Mouse (Mus musculus) limb, embryonic 15.5 days (tissue): ENCODE results near the gene Sox5. TPM values are rescaled to one million over a fixed set of nuclear protein-coding genes. Genes with fewer than 3 reads are reported as not detected.

ENCODE experiments used
- ATAC-seq: fragments of 200-750 bp; cut with Nextera tagmentation; 2 replicates; pipeline ENCODE4 v1.8.0; 2017; ENCODE audit warnings: low read depth, moderate TSS enrichment; ENCODE audit not compliant: insufficient number of reproducible peaks, low FRiP score, low TSS enrichment
- H3K27ac ChIP-seq: fragments of 300-500 bp; sonication (generic); 2 replicates; pipeline ENCODE4 v1.5.1; 2015; ENCODE audit warnings: moderate library complexity, mild to moderate bottlenecking, inconsistent platforms
- H3K27me3 ChIP-seq: fragments of 300-500 bp; sonication (generic); 2 replicates; pipeline ENCODE4 v1.6.1; 2015; ENCODE audit warnings: inconsistent platforms
- H3K36me3 ChIP-seq: fragments of 300-500 bp; sonication (generic); 2 replicates; pipeline ENCODE4 v1.6.1; 2015; ENCODE audit warnings: inconsistent platforms
- H3K4me1 ChIP-seq: fragments of 300-500 bp; sonication (generic); 2 replicates; pipeline ENCODE4 v1.6.1; 2015; ENCODE audit warnings: inconsistent platforms
- H3K4me2 ChIP-seq: fragments of 300-500 bp; sonication (generic); 2 replicates; pipeline ENCODE4 v1.6.1; 2015; ENCODE audit warnings: mild to moderate bottlenecking, inconsistent platforms
- H3K4me3 ChIP-seq: fragments of 300-500 bp; sonication (generic); 2 replicates; pipeline ENCODE4 v1.5.1; 2015; ENCODE audit warnings: mild to moderate bottlenecking, inconsistent platforms
- H3K9ac ChIP-seq: fragments of 300-500 bp; sonication (generic); 2 replicates; pipeline ENCODE4 v1.6.1; 2015; ENCODE audit warnings: inconsistent platforms
- H3K9me3 ChIP-seq: fragments of 300-500 bp; sonication (generic); 2 replicates; pipeline ENCODE4 v1.6.1; 2016; ENCODE audit warnings: inconsistent platforms
- WGBS: fragments of 180-500 bp; shearing (Covaris S2); methylation state at CpG from one replicate; pipeline ENCODE4 v1.1.7; 2015; 5-methylcytosine and 5-hydroxymethylcytosine counted together
- polyA plus RNA-seq: library from polyadenylated mRNA; unstranded; fragments of >200 nt; fragmentation: Nextera tagmentation; extraction: Ambion mirVana; gene quantifications from 2 replicates; pipeline ENCODE4 v1.2.1, GENCODE M21; 2015

Gene Sox5
- polyA plus RNA-seq, 1 experiment from 2014 or later: 36.0 TPM

GRCm38 (mm10) chr6:144322297-144323047 lies 459.3 kb downstream of the Sox5 start:
- H3K36me3 ChIP-seq: no peaks in the 10 kb centered on the region
- H3K4me3 ChIP-seq: no peak overlapping the region
- H3K27me3 ChIP-seq: no peaks in the 10 kb centered on the region
- WGBS: 93% methylated on average over 13 of the region's 13 CpGs
- H3K9me3 ChIP-seq: no peaks in the 10 kb centered on the region
- no peak overlapping the region for H3K27ac ChIP-seq
- no peak overlapping the region for H3K4me2 ChIP-seq
- H3K9ac ChIP-seq: no peak overlapping the region
- peaks cover 4% of the 10 kb centered on the region; the same call in 1 of the 2 replicates for H3K4me1 ChIP-seq
- ATAC-seq: no peak

- no peak overlapping the region for H3K4me3 ChIP-seq
- H3K4me1 ChIP-seq: no peaks in the 10 kb centered on the region
- no peak overlapping the region for H3K9ac ChIP-seq
- H3K9me3 ChIP-seq: no peaks in the 10 kb centered on the region
- H3K4me2 ChIP-seq: no peak overlapping the region
- H3K27me3 ChIP-seq: no peaks in the 10 kb centered on the region
- no peaks in the 10 kb centered on the region for H3K36me3 ChIP-seq
- H3K27ac ChIP-seq: no peak overlapping the region
- ATAC-seq: no peak
Observed at GRCm38 (mm10) chr6:144320327-144320726, 461.4 kb downstream of the Sox5 start.

- no peak overlapping the region for H3K27ac ChIP-seq
- no peaks in the 10 kb centered on the region for H3K4me1 ChIP-seq
- H3K4me3 ChIP-seq: no peak overlapping the region
- H3K9ac ChIP-seq: no peak overlapping the region
- no peak overlapping the region for H3K4me2 ChIP-seq
- H3K27me3 ChIP-seq: no peaks in the 10 kb centered on the region
- no peaks in the 10 kb centered on the region for H3K9me3 ChIP-seq
- no peak for ATAC-seq
- 60% methylated on average over 6 of the region's 6 CpGs for WGBS
- no peaks in the 10 kb centered on the region for H3K36me3 ChIP-seq
Observed at GRCm38 (mm10) chr6:144319717-144320116, 462.1 kb downstream of the Sox5 start.

GRCm38 (mm10) chr6:144312781-144313754 lies 468.7 kb downstream of the Sox5 start:
- no peaks in the 10 kb centered on the region for H3K27me3 ChIP-seq
- H3K4me2 ChIP-seq: no peak overlapping the region
- H3K9ac ChIP-seq: no peak overlapping the region
- no peak overlapping the region for H3K27ac ChIP-seq
- 0 out of 2 replicates have a peak, but pooled peaks cover 4% of the 10 kb centered on the region for H3K4me1 ChIP-seq
- no peak overlapping the region for H3K4me3 ChIP-seq
- no peak for ATAC-seq
- no peaks in the 10 kb centered on the region for H3K36me3 ChIP-seq
- 50% methylated on average over 17 of the region's 17 CpGs for WGBS
- H3K9me3 ChIP-seq: no peaks in the 10 kb centered on the region

- Histone ChIP-seq H3K9ac (no peak overlapping the region), H3K4me3 (no peak overlapping the region), H3K4me1 (0 out of 2 replicates have a peak, but pooled peaks cover 4% of the 10 kb centered on the region), H3K27me3 (no peaks in the 10 kb centered on the region), H3K27ac (no peak overlapping the region), H3K36me3 (no peaks in the 10 kb centered on the region), H3K4me2 (no peak overlapping the region), H3K9me3 (no peaks in the 10 kb centered on the region)
- WGBS: 45% methylated on average over 7 of the region's 7 CpGs
- ATAC-seq: no peak
Observed at GRCm38 (mm10) chr6:144312282-144312780, 469.4 kb downstream of the Sox5 start.

GRCm38 (mm10) chr6:144311754-144312153 lies 470.0 kb downstream of the Sox5 start:
- Histone ChIP-seq H3K27ac (no peak overlapping the region), H3K9me3 (no peaks in the 10 kb centered on the region), H3K4me3 (no peak overlapping the region), H3K9ac (no peak overlapping the region), H3K4me2 (no peak overlapping the region), H3K27me3 (no peaks in the 10 kb centered on the region; the same call in 1 of the 2 replicates), H3K36me3 (no peaks in the 10 kb centered on the region), H3K4me1 (0 out of 2 replicates have a peak, but pooled peaks cover 4% of the 10 kb centered on the region)
- no peak for ATAC-seq
- 42% methylated on average over 4 of the region's 4 CpGs for WGBS

- H3K4me3 ChIP-seq: no peak overlapping the region
- H3K4me2 ChIP-seq: no peak overlapping the region
- no peaks in the 10 kb centered on the region; the same call in 1 of the 2 replicates for H3K27me3 ChIP-seq
- no peaks in the 10 kb centered on the region for H3K36me3 ChIP-seq
- no peaks in the 10 kb centered on the region for H3K9me3 ChIP-seq
- no peak for ATAC-seq
- 0 out of 2 replicates have a peak, but pooled peaks cover 4% of the 10 kb centered on the region for H3K4me1 ChIP-seq
- no peak overlapping the region for H3K9ac ChIP-seq
- no peak overlapping the region for H3K27ac ChIP-seq
Observed at GRCm38 (mm10) chr6:144309171-144309570, 472.6 kb downstream of the Sox5 start.

GRCm38 (mm10) chr6:144307551-144308149 lies 474.1 kb downstream of the Sox5 start:
- H3K9ac ChIP-seq: no peak overlapping the region
- H3K27me3 ChIP-seq: no peaks in the 10 kb centered on the region; the same call in 1 of the 2 replicates
- 0 out of 2 replicates have a peak, but pooled peaks cover 4% of the 10 kb centered on the region for H3K4me1 ChIP-seq
- no peaks in the 10 kb centered on the region for H3K9me3 ChIP-seq
- no peak overlapping the region for H3K4me2 ChIP-seq
- WGBS: 83% methylated on average over 12 of the region's 12 CpGs
- no peak for ATAC-seq
- no peak overlapping the region for H3K4me3 ChIP-seq
- no peak overlapping the region for H3K27ac ChIP-seq
- no peaks in the 10 kb centered on the region for H3K36me3 ChIP-seq

- 73% methylated on average over 6 of the region's 6 CpGs for WGBS
- no peak for ATAC-seq
- Histone ChIP-seq H3K36me3 (no peaks in the 10 kb centered on the region), H3K27me3 (peaks cover 8% of the 10 kb centered on the region), H3K9ac (no peak overlapping the region), H3K27ac (no peak overlapping the region), H3K4me2 (no peak overlapping the region), H3K4me3 (no peak overlapping the region), H3K9me3 (no peaks in the 10 kb centered on the region), H3K4me1 (peaks cover 10% of the 10 kb centered on the region)
Observed at GRCm38 (mm10) chr6:144302823-144303222, 479.0 kb downstream of the Sox5 start.

GRCm38 (mm10) chr6:144301082-144301481 lies 480.7 kb downstream of the Sox5 start:
- H3K9me3 ChIP-seq: no peaks in the 10 kb centered on the region
- ATAC-seq: no peak
- H3K4me2 ChIP-seq: no peak overlapping the region
- H3K36me3 ChIP-seq: no peaks in the 10 kb centered on the region
- no peak overlapping the region for H3K27ac ChIP-seq
- H3K9ac ChIP-seq: no peak overlapping the region
- no peak overlapping the region for H3K4me3 ChIP-seq
- peaks cover 10% of the 10 kb centered on the region for H3K4me1 ChIP-seq
- WGBS: 68% methylated on average over 4 of the region's 4 CpGs
- H3K27me3 ChIP-seq: peaks cover 8% of the 10 kb centered on the region; the same call in 1 of the 2 replicates

- 27% methylated on average over 7 of the region's 7 CpGs for WGBS
- Histone ChIP-seq H3K27me3 (peaks cover 8% of the 10 kb centered on the region; the same call in 1 of the 2 replicates), H3K9me3 (peaks cover 5% of the 10 kb centered on the region; the same call in 1 of the 2 replicates)
Observed at GRCm38 (mm10) chr6:144299503-144299858, 482.3 kb downstream of the Sox5 start.

More at GRCm38 (mm10) chr6:144299503-144299858, 482.3 kb downstream of the Sox5 start:
- ATAC-seq: peak; percentile 70
- no peaks in the 10 kb centered on the region for H3K36me3 ChIP-seq
- no peak overlapping the region for H3K4me2 ChIP-seq
- peaks cover 10% of the 10 kb centered on the region for H3K4me1 ChIP-seq
- H3K27ac ChIP-seq: no peak overlapping the region
- no peak overlapping the region for H3K4me3 ChIP-seq
- H3K9ac ChIP-seq: no peak overlapping the region
